Mouse (Mus musculus) midbrain, embryonic 16.5 days (tissue): ENCODE measurements at regions not wholly inside any gene's neighbourhood (a gene's known extent, or its start where the extent isn't known, plus 50 kb on each side); places are given as distances from the start of the nearest gene placed in this dataset.
A peak's percentile ranks its signal among the peaks of the same experiment; 100 is the strongest.

ENCODE experiments used
- ATAC-seq: fragments of 200-750 bp; cut with Nextera tagmentation; 2 replicates; pipeline ENCODE4 v1.8.0; 2017; ENCODE audit warnings: moderate TSS enrichment
- H3K27ac ChIP-seq: fragments of 300-500 bp; sonication (generic); 2 replicates; pipeline ENCODE4 v1.5.1; 2014; ENCODE audit warnings: mild to moderate bottlenecking, low read length, mixed read lengths
- H3K27me3 ChIP-seq: fragments of 300-500 bp; sonication (generic); 2 replicates; pipeline ENCODE4 v1.6.1; 2014; ENCODE audit warnings: low read depth, low read length, mixed read lengths; ENCODE audit not compliant: control insufficient read depth, insufficient read depth
- H3K36me3 ChIP-seq: fragments of 300-500 bp; sonication (generic); 2 replicates; pipeline ENCODE4 v1.6.1; 2014; ENCODE audit warnings: mild to moderate bottlenecking, low read length, moderate library complexity, mixed read lengths; ENCODE audit not compliant: control insufficient read depth, insufficient read depth
- H3K4me1 ChIP-seq: fragments of 300-500 bp; sonication (generic); 2 replicates; pipeline ENCODE4 v1.6.1; 2014; ENCODE audit warnings: mild to moderate bottlenecking, low read length, mixed read lengths; ENCODE audit not compliant: control insufficient read depth, insufficient read depth
- H3K4me2 ChIP-seq: fragments of 300-500 bp; sonication (generic); 2 replicates; pipeline ENCODE4 v1.6.1; 2014; ENCODE audit warnings: mild to moderate bottlenecking, low read length, mixed read lengths
- H3K4me3 ChIP-seq: fragments of 300-500 bp; sonication (generic); 2 replicates; pipeline ENCODE4 v1.5.1; 2014; ENCODE audit warnings: low read depth, mild to moderate bottlenecking, low read length, moderate library complexity, mixed read lengths
- H3K9ac ChIP-seq: fragments of 300-500 bp; sonication (generic); 2 replicates; pipeline ENCODE4 v1.6.1; 2014; ENCODE audit warnings: low read depth, low read length, mixed read lengths
- H3K9me3 ChIP-seq: fragments of 300-500 bp; sonication (generic); replicated peaks from 2 replicates; pipeline ENCODE4 v1.6.1; 2014; ENCODE audit warnings: mild to moderate bottlenecking, low read length, mixed read lengths; ENCODE audit not compliant: control insufficient read depth, poor library complexity, severe bottlenecking
- WGBS: fragments of 180-500 bp; shearing (Covaris S2); extraction: QIAGEN DNeasy Blood & Tissue Kit; methylation state at CpG from one replicate; pipeline ENCODE4 v1.1.7; 2014; 5-methylcytosine and 5-hydroxymethylcytosine counted together

- 34% methylated on average over 10 of the region's 10 CpGs for WGBS
- no peaks in the 10 kb centered on the region for H3K36me3 ChIP-seq
- ATAC-seq: no peak
- H3K4me3 ChIP-seq: no peak overlapping the region
- H3K27me3 ChIP-seq: no peaks in the 10 kb centered on the region
- H3K9me3 ChIP-seq: no peaks in the 10 kb centered on the region
- peak overlapping the region; percentile 28; the same call in 1 of the 2 replicates for H3K4me2 ChIP-seq
- H3K27ac ChIP-seq: no peak overlapping the region
- H3K9ac ChIP-seq: no peak overlapping the region
- H3K4me1 ChIP-seq: peaks cover 7% of the 10 kb centered on the region; the same call in 1 of the 2 replicates
Observed at GRCm38 (mm10) chr11:112155339-112155955, 626.6 kb upstream of the Sox9 start.

GRCm38 (mm10) chr11:112163681-112164265 is 618.3 kb upstream of the Sox9 start:
- WGBS: 63% methylated on average over 7 of the region's 7 CpGs
- no peak for ATAC-seq
- Histone ChIP-seq H3K4me2 (no peak overlapping the region), H3K27ac (no peak overlapping the region), H3K36me3 (no peaks in the 10 kb centered on the region), H3K4me3 (no peak overlapping the region), H3K9ac (no peak overlapping the region), H3K9me3 (no peaks in the 10 kb centered on the region), H3K27me3 (no peaks in the 10 kb centered on the region), H3K4me1 (no peaks in the 10 kb centered on the region)

DNA sequence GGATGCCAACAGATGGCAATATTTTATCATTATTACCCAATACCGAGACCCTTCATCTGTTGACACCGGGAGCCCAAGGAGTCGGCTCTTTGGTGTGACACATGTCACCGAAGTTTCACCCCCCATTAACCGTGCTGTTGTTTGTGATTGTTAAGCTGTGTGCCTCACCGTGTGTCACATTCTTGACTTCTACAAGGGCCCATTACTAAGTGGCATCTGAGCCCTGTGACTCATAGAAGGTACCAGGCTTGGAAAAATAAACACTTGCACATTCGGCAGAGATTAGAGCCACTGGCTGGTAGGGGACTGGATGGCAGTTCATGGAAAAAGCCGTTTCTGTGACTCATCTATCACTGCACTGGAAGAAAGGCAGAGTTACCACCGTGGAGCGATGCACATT is 608.4 kb upstream of the Sox9 start:
- no peak overlapping the region for H3K4me3 ChIP-seq
- no peaks in the 10 kb centered on the region for H3K4me1 ChIP-seq
- no peaks in the 10 kb centered on the region for H3K27me3 ChIP-seq
- H3K27ac ChIP-seq: no peak overlapping the region
- no peaks in the 10 kb centered on the region for H3K36me3 ChIP-seq
- no peak overlapping the region for H3K9ac ChIP-seq
- WGBS: 90% methylated on average over 10 of the region's 10 CpGs
- H3K4me2 ChIP-seq: no peak overlapping the region
- H3K9me3 ChIP-seq: no peaks in the 10 kb centered on the region
- ATAC-seq: no peak

- ATAC-seq: no peak
- Histone ChIP-seq H3K27ac (no peak overlapping the region), H3K4me3 (no peak overlapping the region), H3K27me3 (no peaks in the 10 kb centered on the region), H3K9me3 (no peaks in the 10 kb centered on the region), H3K4me1 (no peaks in the 10 kb centered on the region), H3K36me3 (no peaks in the 10 kb centered on the region), H3K4me2 (no peak overlapping the region), H3K9ac (no peak overlapping the region)
- 93% methylated on average over 6 of the region's 6 CpGs for WGBS
Observed at GRCm38 (mm10) chr11:112175302-112175701, 606.7 kb upstream of the Sox9 start.

DNA sequence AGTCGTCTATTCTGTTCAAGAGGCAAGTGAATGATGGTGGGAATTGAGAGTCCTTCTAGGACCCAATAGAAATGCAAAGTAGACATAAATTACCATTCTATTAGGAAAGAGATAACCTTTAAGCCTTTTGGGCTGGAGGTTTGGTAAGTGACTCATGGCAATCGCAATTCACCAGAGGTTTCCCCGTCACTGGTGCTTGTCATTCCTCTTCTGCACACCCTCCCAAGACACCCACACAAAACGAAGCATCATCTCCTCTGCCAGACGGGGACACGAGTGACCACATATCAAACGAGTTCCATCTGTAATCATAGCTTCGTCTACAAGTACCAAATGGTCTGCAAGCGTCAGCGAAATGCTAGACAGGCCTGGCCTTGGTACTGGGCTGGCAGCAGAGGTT is 601.4 kb upstream of the Sox9 start:
- Histone ChIP-seq H3K4me2 (no peak overlapping the region), H3K9me3 (no peaks in the 10 kb centered on the region), H3K27ac (no peak overlapping the region), H3K27me3 (no peaks in the 10 kb centered on the region), H3K4me3 (no peak overlapping the region), H3K9ac (no peak overlapping the region), H3K36me3 (no peaks in the 10 kb centered on the region), H3K4me1 (no peaks in the 10 kb centered on the region)
- 77% methylated on average over 10 of the region's 10 CpGs for WGBS
- no peak for ATAC-seq

- Histone ChIP-seq H3K4me2 (peak overlapping the region; percentile 31), H3K4me3 (no peak overlapping the region), H3K27me3 (no peaks in the 10 kb centered on the region), H3K9me3 (no peaks in the 10 kb centered on the region), H3K9ac (no peak overlapping the region), H3K4me1 (peaks cover 6% of the 10 kb centered on the region; the same call in 1 of the 2 replicates), H3K27ac (no peak overlapping the region), H3K36me3 (no peaks in the 10 kb centered on the region)
- 7% methylated on average over 18 of the region's 18 CpGs for WGBS
- no peak for ATAC-seq
Observed at GRCm38 (mm10) chr11:112197620-112198268, 584.3 kb upstream of the Sox9 start.

DNA sequence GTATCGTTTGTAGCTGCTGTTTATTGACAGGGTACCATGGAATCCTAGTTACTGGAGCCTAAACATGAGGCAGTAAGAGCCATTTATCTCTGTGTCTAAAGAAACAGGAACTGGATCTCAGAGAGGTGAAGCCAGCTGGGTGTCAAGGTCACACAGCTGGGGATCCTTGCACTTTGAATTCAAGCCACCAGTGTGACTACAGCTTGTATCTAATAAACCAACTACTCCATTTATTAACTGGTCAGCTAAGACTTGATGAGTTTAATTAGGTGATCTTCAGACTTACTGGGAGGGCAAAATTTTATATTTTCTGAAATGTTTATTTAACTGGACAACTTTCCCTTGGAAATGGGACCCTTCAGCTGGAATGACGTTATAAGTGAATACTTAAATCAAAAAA is 577.5 kb upstream of the Sox9 start:
- H3K27me3 ChIP-seq: no peaks in the 10 kb centered on the region
- H3K9ac ChIP-seq: no peak overlapping the region
- H3K9me3 ChIP-seq: no peaks in the 10 kb centered on the region
- no peak overlapping the region for H3K27ac ChIP-seq
- ATAC-seq: no peak
- H3K36me3 ChIP-seq: no peaks in the 10 kb centered on the region
- H3K4me1 ChIP-seq: no peaks in the 10 kb centered on the region
- H3K4me2 ChIP-seq: no peak overlapping the region
- 49% methylated on average over 2 of the region's 2 CpGs for WGBS
- H3K4me3 ChIP-seq: no peak overlapping the region

DNA sequence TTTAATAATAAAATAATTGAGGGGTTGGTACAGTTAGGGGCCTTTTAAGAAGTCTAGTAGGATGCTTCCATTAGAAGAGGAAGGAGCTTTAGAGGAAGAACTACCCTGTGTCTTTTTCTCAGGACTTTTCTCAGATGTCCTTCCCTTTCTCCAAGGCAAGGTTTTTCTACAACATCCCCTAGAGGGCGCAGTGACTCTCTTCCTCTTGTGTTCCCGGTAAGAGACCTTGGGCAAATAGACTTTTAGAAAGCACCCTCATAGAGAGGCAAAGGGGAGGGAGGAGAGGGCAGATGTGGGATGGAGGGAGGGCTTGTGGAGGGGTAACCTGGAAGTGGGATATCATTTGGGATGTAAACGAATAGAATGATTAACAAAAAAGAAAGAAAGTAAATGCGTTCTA is 572.6 kb upstream of the Sox9 start:
- Histone ChIP-seq H3K27ac (no peak overlapping the region), H3K4me1 (no peaks in the 10 kb centered on the region), H3K9ac (no peak overlapping the region), H3K36me3 (no peaks in the 10 kb centered on the region), H3K27me3 (no peaks in the 10 kb centered on the region), H3K4me3 (no peak overlapping the region), H3K4me2 (no peak overlapping the region), H3K9me3 (no peaks in the 10 kb centered on the region)
- 31% methylated on average over 4 of the region's 4 CpGs for WGBS
- no peak for ATAC-seq

DNA sequence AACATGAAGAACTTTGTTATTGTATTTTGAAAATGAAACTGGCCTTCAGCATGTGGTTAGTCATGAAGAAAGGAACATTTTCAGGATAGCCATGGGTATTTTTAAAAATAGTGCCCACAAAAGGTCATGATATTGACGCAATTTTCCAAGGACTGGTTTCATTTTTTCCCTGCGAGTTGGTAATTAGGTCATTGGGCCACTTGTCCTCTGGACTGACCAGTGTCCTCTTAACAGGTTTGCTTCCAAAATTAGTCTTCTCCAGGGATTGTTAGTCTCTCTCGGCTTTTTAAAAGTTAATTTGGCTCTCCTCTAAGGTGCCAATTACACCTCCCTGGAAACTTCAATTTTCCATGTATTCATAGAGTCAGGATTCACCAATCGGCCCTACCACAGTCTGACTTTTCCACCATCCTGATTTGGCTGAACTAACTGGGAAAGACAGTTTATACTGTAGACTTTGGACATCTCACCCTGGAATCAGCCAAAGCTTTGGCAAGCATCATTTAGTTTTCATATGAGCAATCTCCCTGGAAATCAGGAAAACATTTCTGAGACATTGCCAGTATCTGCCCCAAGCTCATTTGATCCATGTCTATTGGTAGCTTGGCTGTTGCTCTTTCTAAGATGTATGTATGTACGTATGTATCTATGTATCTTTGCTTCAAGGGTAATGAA is 562.8 kb upstream of the Sox9 start:
- Histone ChIP-seq H3K4me2 (no peak overlapping the region), H3K36me3 (no peaks in the 10 kb centered on the region), H3K9ac (no peak overlapping the region), H3K27me3 (no peaks in the 10 kb centered on the region), H3K4me3 (no peak overlapping the region), H3K9me3 (no peaks in the 10 kb centered on the region), H3K4me1 (no peaks in the 10 kb centered on the region), H3K27ac (no peak overlapping the region)
- WGBS: 93% methylated on average over 5 of the region's 5 CpGs
- ATAC-seq: no peak
